Mouse (Mus musculus): Measurements from ENCODE around the gene 4933405L10Rik. TPM values are rescaled to one million over a fixed set of nuclear protein-coding genes. Genes with fewer than 3 reads are reported as not detected.

The 4933405L10Rik gene
- total and polyA plus RNA-seq, 2 experiments = not detected

DNA sequence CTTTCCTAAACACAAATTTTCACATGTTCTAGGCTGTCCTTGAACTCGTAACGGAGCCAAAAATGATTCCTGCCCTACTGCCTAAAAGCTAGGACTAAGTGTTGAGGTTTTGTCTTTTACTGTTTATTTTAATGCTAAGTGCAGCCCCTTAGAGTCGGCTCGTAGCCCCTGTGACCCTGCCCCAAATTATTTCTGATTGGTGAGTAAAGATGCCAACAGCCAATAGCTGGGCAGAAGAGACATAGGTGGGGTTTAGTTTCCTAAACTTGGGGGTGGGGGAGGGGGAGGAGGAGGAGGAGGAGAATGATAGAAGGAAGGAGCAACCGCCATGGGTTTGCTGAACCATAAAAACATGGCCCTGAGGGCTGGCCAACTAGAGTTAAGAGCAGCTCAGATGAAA is 18.3 kb downstream of the 4933405L10Rik start:
- H3K27ac ChIP-seq (replicated peaks; ENCODE audit: insufficient read depth, low read depth, low read length) = no peak overlapping the region
- no peak for DNase-seq (ENCODE audit: extremely low read depth, low read depth, low spot score)
- no peaks in the 10 kb centered on the region for H3K79me2 ChIP-seq (ENCODE audit: control insufficient read depth, insufficient read depth, low read length)
- TF ChIP-seq CTCF (IDR thresholded peaks at IDR 0.05; ENCODE audit: low read depth, low read length) (no peak), POLR2A (IDR thresholded peaks at IDR 0.05; ENCODE audit: extremely low read depth, insufficient read depth, low read length) (no peak)
- H3K9ac ChIP-seq (ENCODE audit: low read depth, low read length) = no peak overlapping the region
- no peaks in the 10 kb centered on the region for H3K4me1 ChIP-seq (ENCODE audit: control insufficient read depth, insufficient read depth, low read length)
- H3K27me3 ChIP-seq (ENCODE audit: control insufficient read depth, insufficient read depth, low read length) = no peaks in the 10 kb centered on the region
- H3K4me3 ChIP-seq (ENCODE audit: insufficient read depth, low read depth, low read length) = no peak overlapping the region
- 94% methylated on average over 5 of the region's 5 CpGs for WGBS
- no peaks in the 10 kb centered on the region; the same call in 1 of the 2 replicates for H3K36me3 ChIP-seq (ENCODE audit: control insufficient read depth, insufficient read depth, low read length)

GRCm38 (mm10) chr8:105727397-105728124 is 20.1 kb downstream of the 4933405L10Rik start:
- Histone ChIP-seq H3K4me1 (ENCODE audit: control insufficient read depth, insufficient read depth, low read length) (no peaks in the 10 kb centered on the region), H3K27me3 (ENCODE audit: control insufficient read depth, insufficient read depth, low read length) (no peaks in the 10 kb centered on the region), H3K4me3 (ENCODE audit: insufficient read depth, low read depth, low read length) (peak overlapping the region; percentile 6), H3K27ac (replicated peaks; ENCODE audit: insufficient read depth, low read depth, low read length) (peak overlapping the region; percentile 50), H3K36me3 (ENCODE audit: control insufficient read depth, insufficient read depth, low read length) (no peaks in the 10 kb centered on the region; the same call in 1 of the 2 replicates), H3K9ac (ENCODE audit: low read depth, low read length) (peak overlapping the region; percentile 18; the same call in 1 of the 2 replicates), H3K79me2 (ENCODE audit: control insufficient read depth, insufficient read depth, low read length) (no peaks in the 10 kb centered on the region)
- TF ChIP-seq CTCF (IDR thresholded peaks at IDR 0.05; ENCODE audit: low read depth, low read length) (no peak), POLR2A (IDR thresholded peaks at IDR 0.05; ENCODE audit: extremely low read depth, insufficient read depth, low read length) (no peak)
- 78% methylated on average over 18 of the region's 18 CpGs for WGBS
- no peak for DNase-seq (ENCODE audit: extremely low read depth, low read depth, low spot score)

- H3K9ac ChIP-seq (ENCODE audit: low read depth, low read length) = no peak overlapping the region
- H3K4me3 ChIP-seq (ENCODE audit: insufficient read depth, low read depth, low read length) = no peak overlapping the region
- no peaks in the 10 kb centered on the region for H3K27me3 ChIP-seq (ENCODE audit: control insufficient read depth, insufficient read depth, low read length)
- TF ChIP-seq POLR2A (IDR thresholded peaks at IDR 0.05; ENCODE audit: extremely low read depth, insufficient read depth, low read length) (no peak), CTCF (IDR thresholded peaks at IDR 0.05; ENCODE audit: low read depth, low read length) (no peak)
- peaks cover 11% of the 10 kb centered on the region; the same call in 1 of the 2 replicates for H3K79me2 ChIP-seq (ENCODE audit: control insufficient read depth, insufficient read depth, low read length)
- DNase-seq (ENCODE audit: extremely low read depth, low read depth, low spot score) = no peak
- H3K36me3 ChIP-seq (ENCODE audit: control insufficient read depth, insufficient read depth, low read length) = no peaks in the 10 kb centered on the region
- no peaks in the 10 kb centered on the region for H3K4me1 ChIP-seq (ENCODE audit: control insufficient read depth, insufficient read depth, low read length)
- no peak overlapping the region for H3K27ac ChIP-seq (replicated peaks; ENCODE audit: insufficient read depth, low read depth, low read length)
- 96% methylated on average over 5 of the region's 5 CpGs for WGBS
These were observed 24.7 kb downstream of the 4933405L10Rik start for GRCm38 (mm10) chr8:105732186-105732585.

GRCm38 (mm10) chr8:105739216-105739615 is 31.8 kb downstream of the 4933405L10Rik start:
- DNase-seq (ENCODE audit: extremely low read depth, low read depth, low spot score) = no peak
- Histone ChIP-seq H3K79me2 (ENCODE audit: control insufficient read depth, insufficient read depth, low read length) (peaks cover 23% of the 10 kb centered on the region), H3K27ac (replicated peaks; ENCODE audit: insufficient read depth, low read depth, low read length) (no peak overlapping the region), H3K4me1 (ENCODE audit: control insufficient read depth, insufficient read depth, low read length) (peaks cover 6% of the 10 kb centered on the region; the same call in 1 of the 2 replicates), H3K27me3 (ENCODE audit: control insufficient read depth, insufficient read depth, low read length) (no peaks in the 10 kb centered on the region), H3K9ac (ENCODE audit: low read depth, low read length) (no peak overlapping the region), H3K4me3 (ENCODE audit: insufficient read depth, low read depth, low read length) (no peak overlapping the region), H3K36me3 (ENCODE audit: control insufficient read depth, insufficient read depth, low read length) (no peaks in the 10 kb centered on the region)
- TF ChIP-seq POLR2A (IDR thresholded peaks at IDR 0.05; ENCODE audit: extremely low read depth, insufficient read depth, low read length) = no peak
- no peak for TF ChIP-seq CTCF (IDR thresholded peaks at IDR 0.05; ENCODE audit: low read depth, low read length)
- whole genome bisulfite sequencing = 89% methylated on average over 5 of the region's 5 CpGs

GRCm38 (mm10) chr8:105743301-105743700 is 35.8 kb downstream of the 4933405L10Rik start:
- peaks cover 19% of the 10 kb centered on the region for H3K79me2 ChIP-seq (ENCODE audit: control insufficient read depth, insufficient read depth, low read length)
- H3K36me3 ChIP-seq (ENCODE audit: control insufficient read depth, insufficient read depth, low read length) = no peaks in the 10 kb centered on the region
- no peak for TF ChIP-seq POLR2A (IDR thresholded peaks at IDR 0.05; ENCODE audit: extremely low read depth, insufficient read depth, low read length)
- TF ChIP-seq CTCF (IDR thresholded peaks at IDR 0.05; ENCODE audit: low read depth, low read length) = no peak
- no peaks in the 10 kb centered on the region for H3K27me3 ChIP-seq (ENCODE audit: control insufficient read depth, insufficient read depth, low read length)
- H3K4me3 ChIP-seq (ENCODE audit: insufficient read depth, low read depth, low read length) = no peak overlapping the region
- no peak overlapping the region for H3K9ac ChIP-seq (ENCODE audit: low read depth, low read length)
- H3K27ac ChIP-seq (replicated peaks; ENCODE audit: insufficient read depth, low read depth, low read length) = no peak overlapping the region
- DNase-seq (ENCODE audit: extremely low read depth, low read depth, low spot score) = no peak
- H3K4me1 ChIP-seq (ENCODE audit: control insufficient read depth, insufficient read depth, low read length) = peaks cover 12% of the 10 kb centered on the region; the same call in 1 of the 2 replicates
- WGBS = 95% methylated on average over 4 of the region's 4 CpGs

DNA sequence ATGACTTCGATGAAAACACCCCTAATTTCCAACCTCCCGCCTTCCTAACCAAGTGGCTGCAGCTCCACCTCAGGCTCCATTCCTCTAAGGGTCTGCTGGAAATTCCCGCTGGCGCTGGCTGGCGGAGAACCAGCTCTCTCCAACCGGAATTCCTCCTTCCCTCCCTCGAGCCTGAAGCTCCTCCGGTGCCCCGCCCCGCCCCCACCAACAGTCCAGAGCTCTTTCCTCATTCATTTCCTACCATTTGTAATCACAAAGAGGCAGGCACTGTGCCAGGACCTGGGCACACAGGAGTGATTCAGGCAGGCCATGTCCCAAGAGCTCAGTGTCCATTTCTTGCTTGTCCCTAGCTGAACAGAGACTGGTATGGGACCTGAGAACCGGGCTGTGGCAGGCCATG is 43.2 kb downstream of the 4933405L10Rik start:
- 12% methylated on average over 11 of the region's 11 CpGs for WGBS
- TF ChIP-seq CTCF (IDR thresholded peaks at IDR 0.05; ENCODE audit: low read depth, low read length) (no peak), POLR2A (IDR thresholded peaks at IDR 0.05; ENCODE audit: extremely low read depth, insufficient read depth, low read length) (no peak)
- Histone ChIP-seq H3K79me2 (ENCODE audit: control insufficient read depth, insufficient read depth, low read length) (peaks cover 11% of the 10 kb centered on the region; the same call in 1 of the 2 replicates), H3K27ac (replicated peaks; ENCODE audit: insufficient read depth, low read depth, low read length) (0 out of 2 replicates have a peak overlapping the region, but pooled peaks have one; percentile 39), H3K9ac (ENCODE audit: low read depth, low read length) (no peak overlapping the region), H3K4me1 (ENCODE audit: control insufficient read depth, insufficient read depth, low read length) (peaks cover 28% of the 10 kb centered on the region), H3K4me3 (ENCODE audit: insufficient read depth, low read depth, low read length) (no peak overlapping the region), H3K36me3 (ENCODE audit: control insufficient read depth, insufficient read depth, low read length) (no peaks in the 10 kb centered on the region), H3K27me3 (ENCODE audit: control insufficient read depth, insufficient read depth, low read length) (no peaks in the 10 kb centered on the region)
- peak; percentile 91 for DNase-seq (ENCODE audit: extremely low read depth, low read depth, low spot score)
